Mouse (Mus musculus) skeletal muscle tissue, adult 2 months (tissue): Measurements from ENCODE around the gene Tmem72.
A peak's percentile ranks its signal among the peaks of the same experiment; 100 is the strongest.

Experiments used
- DNase-seq: peaks from one replicate; pipeline ENCODE4 v3.0.0-alpha.2; 2012; ENCODE audit warnings: low read depth, low spot score

Tmem72 gene

DNA sequence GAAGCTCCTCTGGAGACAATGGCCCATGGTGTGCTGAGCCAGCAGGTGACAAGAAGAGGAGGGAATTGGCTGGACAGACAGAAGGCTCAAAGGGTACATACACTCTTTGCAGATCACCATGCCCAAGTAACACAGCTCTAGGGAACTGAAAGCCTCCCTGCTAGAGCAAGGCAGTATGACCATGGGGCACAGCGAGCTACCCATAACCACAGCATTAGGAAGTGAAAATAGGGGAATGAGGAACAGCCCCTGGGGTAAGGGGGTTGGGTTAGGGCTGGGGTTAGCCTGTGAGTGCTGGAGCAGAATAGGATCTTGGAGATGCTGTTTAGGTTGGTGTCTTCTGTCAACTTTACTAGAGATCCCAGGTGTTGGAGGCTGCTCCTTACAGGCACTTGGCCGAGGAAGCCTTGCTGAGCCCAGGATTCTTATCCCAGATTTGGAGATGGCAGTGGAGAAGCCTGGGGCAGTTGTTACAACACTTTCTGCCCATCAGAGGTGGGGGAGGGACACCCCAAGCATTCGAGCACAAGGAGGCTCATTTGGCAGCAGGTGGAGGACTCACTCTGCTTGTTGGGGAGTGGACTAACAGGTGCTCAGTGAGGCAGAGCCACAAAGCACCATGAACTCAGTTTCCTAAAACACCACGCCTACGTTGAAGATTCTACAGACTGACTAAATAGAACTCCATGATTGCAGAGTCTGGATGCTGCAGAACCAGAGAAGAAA lies 37.0 kb downstream of the Tmem72 start:
- DNase-seq = peak; percentile 47

DNA sequence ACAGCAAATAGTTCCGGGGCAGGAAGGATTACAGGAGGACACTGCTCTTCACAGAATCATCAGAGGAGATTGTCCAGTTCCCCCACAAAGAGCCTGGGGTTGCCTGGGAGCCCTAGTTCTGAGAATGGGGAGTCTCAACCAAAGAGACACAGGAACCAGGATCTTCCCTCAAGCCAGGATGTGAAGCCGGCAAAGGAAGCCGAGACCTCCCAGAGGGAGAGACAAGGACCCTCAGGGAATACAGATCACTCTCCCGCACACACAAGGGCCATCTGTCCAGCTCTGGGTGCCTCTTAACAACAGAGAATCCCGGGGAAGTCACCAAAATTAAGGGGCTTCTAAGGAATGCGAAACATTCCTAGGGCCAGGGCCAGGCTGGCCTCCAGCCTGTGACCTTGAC lies 39.4 kb downstream of the Tmem72 start:
- DNase-seq = no peak

DNA sequence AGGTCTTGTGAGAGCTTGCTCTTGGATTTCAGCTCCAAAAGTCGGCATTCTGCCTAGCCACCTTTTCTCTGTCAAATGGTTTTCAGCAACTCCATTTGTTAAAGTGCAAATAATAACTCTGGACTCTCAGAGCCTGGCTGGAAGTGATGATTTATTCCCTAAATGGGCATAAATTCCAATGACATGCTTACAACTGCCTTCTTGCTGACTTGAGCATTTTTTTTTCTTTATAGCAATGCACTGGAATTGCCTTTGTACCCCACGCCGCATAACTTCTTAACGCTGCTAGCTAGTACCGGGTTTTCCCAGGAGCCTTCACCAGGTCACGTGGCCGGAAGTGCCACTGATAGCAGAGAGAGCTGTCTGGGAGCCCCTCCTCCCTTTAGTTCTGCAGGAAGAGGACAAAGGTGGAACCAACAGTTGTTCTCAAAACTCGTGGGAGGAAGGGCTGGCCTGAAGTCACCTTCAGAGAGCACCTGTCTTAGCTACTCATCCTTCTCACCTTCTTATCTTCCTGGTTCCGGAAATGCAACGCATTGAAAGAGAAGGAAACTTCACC lies 40.3 kb downstream of the Tmem72 start:
- no peak for DNase-seq

DNA sequence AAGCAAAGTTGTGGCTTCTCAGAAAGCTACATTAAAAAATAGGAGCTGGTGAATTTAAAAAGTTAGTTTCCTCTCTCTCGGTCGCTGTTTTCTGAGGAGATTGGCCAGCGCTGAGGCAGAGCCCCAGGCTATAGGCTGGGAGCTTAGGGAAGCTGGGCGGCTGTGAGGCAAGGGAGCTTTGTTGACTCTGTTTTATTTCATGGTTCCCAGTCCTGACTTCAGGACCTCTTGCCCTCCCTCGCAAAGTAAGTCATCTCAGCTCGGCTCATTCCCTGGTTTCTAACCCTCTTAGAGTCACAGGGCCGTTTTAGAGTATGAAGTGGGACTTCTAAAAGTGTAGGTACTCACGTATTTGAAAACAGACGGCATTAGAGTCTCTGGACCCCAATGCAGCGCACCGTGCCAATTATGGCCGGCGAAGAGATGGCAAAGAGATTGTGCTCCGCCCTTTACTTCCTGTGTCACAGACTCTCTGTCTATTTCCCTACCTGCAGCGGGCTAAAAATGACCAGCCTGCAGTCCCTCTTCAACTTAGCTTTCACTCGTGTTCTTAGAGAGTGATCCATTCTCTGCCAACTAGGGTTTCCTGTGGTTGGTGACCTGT lies 42.3 kb downstream of the Tmem72 start:
- DNase-seq = no peak

DNA sequence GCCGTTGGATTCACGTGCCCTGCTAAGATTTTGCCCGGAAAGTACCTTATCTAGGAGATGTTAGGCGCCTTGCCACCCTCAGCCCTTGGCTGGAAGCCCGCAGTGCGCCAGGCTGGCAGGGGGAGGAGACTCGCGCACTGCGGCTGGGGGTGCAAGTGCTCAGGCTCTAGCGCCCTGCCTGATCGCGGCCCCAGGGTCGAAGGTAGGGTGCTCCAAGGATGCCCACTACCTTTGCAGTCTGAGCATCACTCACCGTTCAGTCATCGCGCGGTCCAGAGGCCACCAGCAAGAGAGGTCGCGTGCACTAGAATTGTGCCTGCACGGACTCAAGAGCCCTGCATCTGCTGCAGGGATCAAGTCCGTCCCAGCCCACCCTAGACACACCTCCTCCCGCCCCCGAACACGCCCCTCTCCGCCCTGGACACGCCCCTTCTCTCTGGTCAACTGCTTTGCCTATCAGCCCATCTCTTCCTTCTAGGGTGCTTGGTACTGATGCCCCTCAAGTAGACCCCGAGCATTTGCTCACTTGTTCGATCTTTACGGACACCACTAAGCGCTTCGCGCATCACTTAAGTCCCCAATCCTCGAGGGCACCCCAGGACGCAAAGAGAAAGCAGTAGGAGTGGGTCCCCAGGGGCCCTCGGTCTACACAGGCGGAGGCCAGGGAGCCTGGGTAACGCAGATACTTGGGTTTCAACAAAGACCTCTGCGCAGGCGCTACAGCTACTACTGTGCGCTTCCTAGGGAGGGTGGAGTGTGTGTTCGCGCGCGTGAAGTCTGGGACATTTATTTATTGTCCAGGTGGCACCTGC lies 43.0 kb downstream of the Tmem72 start, which contains the start of gene Rassf4:
Gene Rassf4 (minus strand): TSS at position 482 of the 812 bp plus-strand sequence.
- DNase-seq = peak; percentile 69

DNA sequence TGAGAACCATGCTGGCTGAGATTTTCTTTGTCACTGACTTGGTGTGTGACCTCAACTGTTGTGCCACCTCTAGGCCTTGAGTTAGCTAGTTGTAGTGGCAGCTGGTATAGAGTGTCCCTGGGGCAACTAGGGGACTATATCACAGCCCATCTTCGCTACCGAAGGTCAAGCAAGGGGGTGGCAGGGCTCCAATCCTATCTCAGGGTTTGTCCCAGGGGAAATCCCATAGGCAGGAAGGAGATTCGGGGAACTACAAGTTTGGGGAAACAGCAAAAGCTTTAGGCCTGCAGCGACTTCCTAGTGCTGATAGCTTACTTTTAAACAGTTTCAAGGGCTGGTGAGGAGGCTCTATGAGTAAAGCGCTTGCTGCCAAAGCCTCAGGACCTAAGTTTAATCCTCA lies 44.4 kb downstream of the Tmem72 start:
- DNase-seq = no peak

DNA sequence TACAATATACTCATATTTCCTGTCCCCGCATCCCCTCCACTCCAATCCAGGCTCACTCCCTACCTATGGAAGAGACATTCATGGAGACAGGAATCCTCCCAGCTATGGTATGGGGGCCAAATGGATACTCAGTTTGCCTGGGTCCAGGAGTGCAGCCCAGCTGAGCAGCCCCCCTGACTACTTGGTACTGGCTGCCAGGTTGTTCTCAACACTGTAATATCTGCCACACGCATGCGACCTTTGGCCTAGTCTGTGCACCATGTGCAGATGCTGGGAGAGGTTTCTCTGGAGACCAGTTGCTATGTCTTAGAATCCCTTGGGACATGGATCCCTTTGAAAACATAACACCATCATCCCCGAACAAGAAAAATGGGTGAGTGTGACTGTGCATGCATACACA lies 44.9 kb downstream of the Tmem72 start:
- no peak for DNase-seq

DNA sequence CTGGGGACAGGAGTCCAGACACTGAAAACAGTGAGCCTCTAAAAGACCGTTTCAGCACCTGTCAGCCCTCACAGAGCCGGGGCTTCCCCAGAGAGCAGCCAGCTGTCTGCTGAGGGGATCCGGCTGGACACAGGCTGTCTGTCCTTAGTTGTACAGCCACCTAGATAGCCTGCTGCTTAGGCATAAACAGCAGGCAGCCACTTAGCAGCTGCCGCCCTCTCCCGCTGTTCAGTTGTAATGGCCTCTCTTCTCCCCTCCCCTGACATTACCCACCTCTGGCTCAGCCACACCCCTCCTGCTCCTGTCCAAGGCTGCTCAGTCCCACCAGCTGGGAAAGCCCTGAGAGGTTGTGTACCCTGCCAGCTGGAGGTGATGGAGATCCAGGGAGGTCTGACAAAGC lies 45.7 kb downstream of the Tmem72 start:
- no peak for DNase-seq

DNA sequence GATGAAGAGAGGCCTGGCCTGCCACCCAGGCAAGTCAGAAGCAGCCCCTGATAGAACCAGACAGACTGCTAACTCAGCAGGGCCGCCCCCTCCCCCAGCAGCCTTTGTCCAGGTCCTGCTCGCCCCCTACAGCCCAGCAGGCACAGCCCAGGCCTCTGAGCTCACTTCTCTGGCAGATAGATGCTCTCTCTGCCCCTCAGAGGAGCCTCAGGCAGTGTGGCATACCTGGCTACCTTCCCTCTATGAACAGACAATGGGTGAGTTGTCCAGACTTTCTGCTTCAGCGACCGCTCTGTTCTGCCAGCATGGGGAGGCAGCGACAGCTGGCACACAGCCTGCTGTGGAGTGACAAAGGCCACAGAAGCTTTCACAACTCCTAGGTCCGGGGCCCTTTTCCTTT lies 46.6 kb downstream of the Tmem72 start:
- no peak for DNase-seq

DNA sequence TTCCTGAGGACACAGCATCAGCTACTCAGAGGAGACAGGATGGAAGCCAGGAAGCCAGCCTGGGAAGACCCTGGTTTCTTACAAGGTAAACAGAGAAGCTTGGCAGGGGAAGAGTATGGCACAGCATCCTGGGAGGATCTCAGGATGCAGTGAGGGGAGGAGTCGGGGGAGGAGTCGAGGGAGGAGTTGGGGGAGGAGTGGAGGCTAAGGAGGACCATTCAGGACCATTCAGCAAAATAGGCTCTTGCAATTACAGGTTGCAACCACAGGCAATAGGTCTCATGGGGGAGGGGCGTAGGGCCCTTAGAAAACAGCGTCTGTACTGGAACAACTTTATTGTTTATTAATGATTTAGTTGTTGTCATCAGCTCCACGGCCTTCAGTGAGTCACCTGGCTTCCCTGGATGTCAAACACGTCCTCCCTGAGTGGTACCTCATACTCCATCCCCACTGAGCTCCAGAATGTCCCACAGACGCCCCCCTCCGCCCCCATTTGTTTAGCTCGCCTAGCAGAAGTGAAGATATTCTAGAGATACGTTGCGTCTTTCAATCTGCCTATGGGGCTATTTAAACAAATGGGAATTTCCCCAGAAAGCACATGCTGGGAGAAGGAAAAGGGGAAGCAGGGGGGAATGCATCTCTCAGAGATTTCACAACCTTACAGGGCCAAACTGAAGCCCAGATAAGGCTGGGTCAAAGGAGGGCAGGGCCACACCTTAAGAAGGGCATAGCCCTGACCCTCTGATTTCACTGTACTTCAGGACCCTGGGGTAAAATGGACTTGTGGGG lies 47.8 kb downstream of the Tmem72 start:
- no peak for DNase-seq

DNA sequence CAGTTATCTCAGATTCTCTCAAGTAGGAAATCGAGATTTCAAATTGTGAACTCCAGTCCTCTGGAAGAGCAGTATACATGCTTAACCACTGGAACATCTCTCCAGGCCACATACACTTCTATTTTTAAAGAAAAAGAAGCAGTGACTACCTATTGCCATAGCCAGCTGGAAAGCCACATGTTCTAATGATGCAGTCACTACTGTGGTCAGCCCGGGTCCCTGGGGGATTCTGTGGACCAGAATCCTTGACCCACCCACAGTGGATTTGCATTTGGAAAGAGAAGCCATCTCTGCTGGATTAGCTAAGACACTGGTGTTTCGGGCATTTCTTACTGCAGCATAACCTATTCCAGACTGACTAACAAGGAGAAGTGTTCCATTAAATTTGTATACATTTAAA lies 49.3 kb downstream of the Tmem72 start:
- DNase-seq = no peak

DNA sequence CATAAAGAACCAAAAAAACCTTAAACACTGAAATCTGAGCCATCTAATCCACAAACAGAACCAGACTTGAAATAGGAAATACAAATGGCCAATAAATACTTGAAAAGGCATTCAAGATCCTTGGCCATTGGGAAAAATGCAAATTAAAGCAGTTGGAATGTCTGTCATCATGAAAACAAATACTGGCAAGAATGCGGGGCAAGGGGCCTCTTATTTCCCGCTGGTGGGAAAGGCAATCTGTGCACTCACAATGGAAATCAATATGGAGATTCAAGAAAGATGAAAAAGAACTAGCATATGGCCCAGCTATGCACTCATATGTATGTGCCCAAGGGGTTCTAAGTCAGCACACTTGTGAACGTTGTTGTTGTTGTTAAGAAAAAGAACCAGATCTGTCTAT lies 49.8 kb downstream of the Tmem72 start:
- no peak for DNase-seq

DNA sequence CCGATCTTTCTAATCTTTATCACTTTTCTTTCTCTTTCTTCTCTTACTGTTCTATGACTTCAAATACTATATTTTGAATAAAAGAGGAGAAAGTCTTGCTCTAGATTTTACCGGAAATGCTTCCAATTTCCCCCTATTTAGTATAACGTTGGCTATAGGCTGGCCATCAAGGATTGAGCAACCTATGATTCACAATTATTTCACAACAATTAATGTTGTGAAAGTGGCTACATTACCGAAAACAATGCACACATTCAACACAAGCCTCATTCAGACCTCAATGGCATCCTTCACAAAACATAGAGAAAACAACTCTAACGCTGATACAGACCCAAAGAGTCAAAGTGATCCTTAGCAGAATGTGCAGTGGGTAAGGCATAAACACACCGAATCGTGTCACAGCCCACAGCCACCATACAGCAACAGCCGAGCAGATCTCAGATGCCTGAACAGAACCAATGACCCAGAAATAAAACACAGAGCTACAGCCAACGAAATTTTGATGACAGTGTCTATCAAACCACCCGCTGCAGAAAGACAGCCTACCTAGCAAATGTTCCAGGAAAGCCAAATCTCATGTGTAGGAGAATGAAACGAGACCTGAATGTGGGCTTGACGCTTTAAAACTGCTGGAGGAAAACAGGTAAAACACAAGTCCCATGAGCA lies 50.5 kb downstream of the Tmem72 start:
- no peak for DNase-seq

DNA sequence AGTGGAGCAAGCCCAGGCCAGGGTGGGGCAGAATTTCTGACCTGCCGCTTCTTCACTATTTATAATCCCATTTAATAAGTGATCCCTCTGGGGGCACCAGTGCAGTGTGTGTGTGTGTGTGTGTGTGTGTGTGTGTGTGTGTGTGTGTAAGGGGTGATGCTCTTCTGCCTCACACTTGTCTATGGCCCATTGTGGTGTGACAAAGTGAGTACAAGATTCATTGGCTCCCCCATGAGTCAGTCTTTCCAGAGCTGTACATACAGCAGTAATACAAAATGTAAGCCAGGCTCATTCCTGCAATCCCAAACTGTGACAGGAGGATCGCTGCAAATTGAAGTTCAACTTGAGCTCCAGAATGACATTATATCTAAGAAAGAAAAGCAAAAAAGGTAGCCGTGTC lies 51.9 kb downstream of the Tmem72 start:
- DNase-seq = no peak

DNA sequence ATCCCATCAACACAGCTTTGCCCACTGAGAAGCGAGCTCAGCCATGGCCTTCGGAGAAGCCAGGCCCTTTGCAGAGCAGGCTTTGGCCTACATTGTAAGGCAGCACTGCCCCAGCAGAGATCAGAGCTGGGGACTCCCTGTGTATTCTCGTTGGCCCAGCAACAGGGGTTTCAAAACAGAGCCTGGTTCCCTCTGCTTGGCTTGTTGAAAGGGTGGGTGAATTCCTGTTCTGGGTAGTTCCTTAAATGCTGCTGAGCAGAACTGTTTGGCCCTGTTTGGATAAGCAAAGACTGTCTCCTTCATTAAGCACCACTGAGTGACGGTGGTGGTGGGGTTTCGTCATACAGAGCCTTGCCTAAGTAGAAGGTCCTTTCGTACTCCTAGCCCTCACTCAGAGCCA lies 52.7 kb downstream of the Tmem72 start:
- DNase-seq = peak; percentile 25

DNA sequence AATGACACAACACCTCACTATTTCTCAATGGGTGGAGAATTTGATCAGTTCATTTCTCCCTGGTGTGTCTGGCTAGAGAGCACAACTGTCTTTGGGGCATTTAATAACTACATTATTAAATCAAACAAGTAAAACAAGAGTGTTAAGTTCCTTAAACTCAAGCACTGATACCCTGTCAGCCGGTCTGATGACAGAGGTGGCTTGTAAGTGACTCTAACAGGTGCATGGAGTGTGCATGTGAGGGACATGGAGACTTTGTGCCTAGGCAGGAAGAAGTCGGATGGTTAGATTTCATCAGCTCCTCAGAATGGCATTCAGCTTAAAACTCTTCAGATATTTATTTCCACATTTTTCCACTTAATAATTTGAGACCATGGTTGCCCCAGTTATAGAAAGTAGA lies 53.3 kb downstream of the Tmem72 start:
- no peak for DNase-seq

DNA sequence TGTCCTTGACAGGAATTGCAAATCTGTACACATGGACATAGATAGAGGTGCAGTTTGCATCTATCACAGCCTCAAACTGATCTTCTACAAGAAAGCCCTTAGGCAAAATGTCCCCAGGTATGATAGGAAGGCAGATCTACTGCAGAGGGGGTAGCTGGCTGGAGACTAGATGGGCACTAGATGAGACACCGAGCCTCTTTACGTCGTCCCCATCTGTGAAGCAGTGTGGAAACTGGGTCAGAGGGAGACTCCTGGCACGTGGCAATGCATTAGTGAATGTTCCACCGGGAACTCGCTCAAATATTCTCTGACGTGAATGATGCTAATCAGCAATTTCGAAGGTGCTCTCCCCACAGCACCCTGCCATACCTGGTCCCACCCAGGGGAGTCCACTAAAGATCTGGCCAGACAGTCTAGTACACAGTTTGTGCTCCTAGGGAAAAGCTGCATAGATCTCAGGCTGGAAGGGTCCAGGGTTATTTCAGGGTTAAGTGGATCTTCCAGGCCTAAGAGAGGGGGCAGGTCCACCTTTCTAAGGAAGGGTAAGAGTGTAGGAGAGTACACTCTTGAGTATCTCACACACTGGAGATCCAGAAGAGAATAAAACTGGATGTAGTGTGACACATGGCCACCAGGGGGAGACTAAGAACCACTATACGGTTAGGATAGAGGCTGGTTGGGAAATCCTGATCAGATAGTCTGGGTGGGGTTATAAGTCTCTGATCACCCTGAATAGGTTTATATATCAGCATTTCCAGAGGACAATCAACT lies 62.8 kb downstream of the Tmem72 start:
- peak; percentile 43 for DNase-seq

DNA sequence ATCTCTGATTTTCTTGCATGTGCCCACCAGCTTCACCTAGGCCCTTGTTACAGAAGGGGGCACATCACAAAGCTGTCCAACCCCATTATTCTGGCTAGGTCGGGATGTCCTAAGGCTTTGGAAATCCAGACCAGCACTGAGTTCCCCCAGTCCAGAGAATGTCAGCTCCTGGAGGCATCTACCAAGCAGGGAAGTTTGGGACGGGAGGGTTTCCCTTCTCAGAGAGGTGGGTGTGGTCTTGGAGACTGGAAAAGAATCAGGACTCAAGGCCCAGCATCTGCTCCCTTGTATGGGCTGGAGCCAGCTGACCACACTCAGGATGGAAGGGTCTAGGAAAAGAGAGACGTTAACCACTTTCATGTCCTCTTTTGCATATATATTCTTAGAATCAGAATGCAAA lies 63.5 kb downstream of the Tmem72 start:
- no peak for DNase-seq

DNA sequence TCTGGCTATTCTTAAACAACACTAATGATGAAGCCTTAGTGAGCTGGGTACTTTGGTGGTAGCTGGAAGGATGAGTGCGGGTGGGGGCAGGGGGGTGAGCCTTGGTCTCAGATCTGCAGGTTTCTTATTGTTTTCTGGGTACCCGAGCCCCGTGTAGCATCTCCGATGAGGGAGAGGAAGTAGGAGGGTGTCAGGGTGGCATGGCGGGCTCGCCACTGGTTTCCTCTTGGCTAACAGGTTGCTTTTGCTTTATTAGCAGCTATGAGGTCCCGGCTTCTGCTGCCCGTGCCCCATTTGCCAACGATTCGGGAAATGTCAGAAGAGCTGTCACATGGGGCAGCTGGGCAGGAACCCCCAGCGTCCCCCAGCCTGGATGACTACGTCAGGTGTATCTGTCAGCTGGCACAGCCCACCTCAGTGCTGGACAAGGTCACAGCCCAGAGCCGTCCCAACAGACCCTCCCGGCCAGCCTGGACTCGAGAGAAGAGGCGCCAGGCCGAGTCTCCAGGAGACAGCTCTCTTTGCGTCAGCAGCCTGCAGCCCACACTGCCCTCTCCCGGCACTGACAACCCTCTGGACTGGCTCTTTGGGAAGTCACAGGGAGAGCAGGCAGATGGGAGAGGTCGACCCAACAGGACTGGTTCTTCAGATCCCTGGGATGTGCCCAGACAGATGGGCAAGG lies 65.1 kb downstream of the Tmem72 start:
- no peak for DNase-seq

DNA sequence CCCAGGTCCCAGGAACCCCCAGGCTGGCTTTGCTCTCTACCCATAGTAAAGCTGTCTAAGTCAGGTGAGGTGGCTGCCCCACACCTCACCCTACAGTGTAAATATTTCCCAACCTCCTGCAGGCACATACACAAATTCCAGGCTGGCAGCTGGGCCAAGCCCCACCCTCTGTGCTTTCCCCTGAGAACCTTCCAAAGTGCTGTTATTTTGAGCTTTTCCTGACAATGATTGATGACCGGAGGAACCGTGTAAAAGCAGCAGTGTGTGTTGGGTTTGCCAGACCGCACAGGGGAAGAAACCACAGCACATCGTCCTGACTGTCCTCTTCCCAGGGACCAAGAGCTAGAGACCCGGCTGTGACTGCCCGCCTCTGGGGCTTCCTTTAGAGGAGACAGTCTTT lies 66.3 kb downstream of the Tmem72 start, which contains the start of gene Depp1:
Gene Depp1 (plus strand): TSS at position 204 of the 400 bp plus-strand sequence.
- peak; percentile 59 for DNase-seq
